In genomic region chr15:77965117-77965528, GRCm38 (mm10) we compare ENCODE assay signal across 18 mouse cellular contexts. TPM values are rescaled to one million over a fixed set of nuclear protein-coding genes. Genes with fewer than 3 reads are reported as not detected.
DNase-seq lines count a peak whose midpoint lies in the region; ATAC-seq lines count a peak whose summit lies in the region.
"Had no signal": no experiment of that assay in that cellular context is flagged by ENCODE, and none has a peak within 500 bp of the region (broad histone marks: within the 10 kb centered on the region; RNA-seq: fewer than 3 reads in every experiment).

No protein-coding gene starts in this region.

- no peak overlapping the region for H3K4me2 ChIP-seq in midbrain, embryonic 11.5 days
- H3K4me2 ChIP-seq in midbrain, embryonic 13.5 days (replicated peaks): no peak overlapping the region
- H3K4me2 ChIP-seq in liver, embryonic 13.5 days: peak overlapping the region; percentile 34
- H3K4me2 ChIP-seq in forebrain, embryonic 12.5 days: no peak overlapping the region
- H3K4me2 ChIP-seq: heart, embryonic 15.5 days; hindbrain, embryonic 14.5 days; lung, embryonic 15.5 days; midbrain, embryonic 12.5 days; neural tube, embryonic 15.5 days had no signal

- peaks cover 11% of the 10 kb centered on the region for H3K4me1 ChIP-seq in midbrain, embryonic 11.5 days (ENCODE audit: control insufficient read depth, insufficient read depth, low read length)
- peaks cover 15% of the 10 kb centered on the region for H3K4me1 ChIP-seq in midbrain, embryonic 13.5 days (replicated peaks)
- H3K4me1 ChIP-seq in liver, embryonic 13.5 days (replicated peaks): peaks cover 59% of the 10 kb centered on the region
- H3K4me1 ChIP-seq in forebrain, embryonic 12.5 days: peaks cover 15% of the 10 kb centered on the region
- H3K4me1 ChIP-seq in hindbrain, embryonic 10.5 days (replicated peaks): peaks cover 12% of the 10 kb centered on the region

- H3K9ac ChIP-seq in midbrain, embryonic 11.5 days (ENCODE audit: low read length): no peak overlapping the region
- no peak overlapping the region for H3K9ac ChIP-seq in midbrain, embryonic 13.5 days (replicated peaks)
- H3K9ac ChIP-seq in liver, embryonic 13.5 days: peak overlapping the region; percentile 53
- H3K9ac ChIP-seq in forebrain, embryonic 12.5 days: no peak overlapping the region
- H3K9ac ChIP-seq: forebrain, postnatal 0 days; heart, embryonic 15.5 days; hindbrain, embryonic 14.5 days; lung, embryonic 15.5 days; midbrain, embryonic 12.5 days; neural tube, embryonic 15.5 days had no signal

- peak; percentile 72 for DNase-seq in midbrain, embryonic 11.5 days (ENCODE audit: low spot score, missing footprints)
- DNase-seq in c-Kit-negative CD71-positive TER-119-positive erythroid progenitor cells, embryonic 14.5 days (ENCODE audit: low read depth, low spot score): peak; percentile 52
- peak; percentile 70 for DNase-seq in liver, embryonic 13.5 days
- DNase-seq in hindbrain, embryonic 10.5 days (ENCODE audit: low spot score): no peak
- no peak for DNase-seq in cerebellum, adult 11-12 months
- DNase-seq: cerebellum, postnatal 25 days; forebrain, postnatal 0 days; gastrocnemius, postnatal 25 days; kidney, adult 8-10 months; right cerebral cortex, postnatal 25 days had no signal

- 84% methylated on average over 9 of the region's 9 CpGs for WGBS in midbrain, embryonic 11.5 days
- WGBS in midbrain, embryonic 13.5 days: 90% methylated on average over 9 of the region's 9 CpGs
- 39% methylated on average over 9 of the region's 9 CpGs for WGBS in liver, embryonic 13.5 days (ENCODE audit: insufficient replicate concordance)
- 86% methylated on average over 9 of the region's 9 CpGs for WGBS in forebrain, embryonic 12.5 days
- 87% methylated on average over 9 of the region's 9 CpGs for WGBS in hindbrain, embryonic 10.5 days

- no peaks in the 10 kb centered on the region for H3K27me3 ChIP-seq in midbrain, embryonic 11.5 days (ENCODE audit: control insufficient read depth, insufficient read depth, low read length)
- H3K27me3 ChIP-seq in midbrain, embryonic 13.5 days: no peaks in the 10 kb centered on the region
- H3K27me3 ChIP-seq in liver, embryonic 13.5 days: no peaks in the 10 kb centered on the region
- no peaks in the 10 kb centered on the region for H3K27me3 ChIP-seq in forebrain, embryonic 12.5 days
- H3K27me3 ChIP-seq in hindbrain, embryonic 10.5 days (ENCODE audit: insufficient read depth, poor library complexity, severe bottlenecking): no peaks in the 10 kb centered on the region
- H3K27me3 ChIP-seq: heart, embryonic 15.5 days; lung, embryonic 15.5 days; midbrain, embryonic 12.5 days; neural tube, embryonic 15.5 days had no signal

- no peak overlapping the region for H3K27ac ChIP-seq in midbrain, embryonic 11.5 days (ENCODE audit: low read depth, low read length)
- H3K27ac ChIP-seq in midbrain, embryonic 13.5 days: no peak overlapping the region
- peak overlapping the region; percentile 96 for H3K27ac ChIP-seq in liver, embryonic 13.5 days
- H3K27ac ChIP-seq in forebrain, embryonic 12.5 days: no peak overlapping the region
- H3K27ac ChIP-seq in hindbrain, embryonic 10.5 days: no peak overlapping the region
- H3K27ac ChIP-seq: heart, embryonic 15.5 days; hindbrain, embryonic 14.5 days; lung, embryonic 15.5 days; midbrain, embryonic 12.5 days; neural tube, embryonic 15.5 days had no signal

- no peak overlapping the region for H3K4me3 ChIP-seq in midbrain, embryonic 11.5 days (ENCODE audit: low read depth, low read length)
- H3K4me3 ChIP-seq in midbrain, embryonic 13.5 days (replicated peaks): no peak overlapping the region
- H3K4me3 ChIP-seq in liver, embryonic 13.5 days (replicated peaks): no peak overlapping the region
- H3K4me3 ChIP-seq in forebrain, embryonic 12.5 days (replicated peaks): no peak overlapping the region
- no peak overlapping the region for H3K4me3 ChIP-seq in hindbrain, embryonic 10.5 days
- H3K4me3 ChIP-seq: heart, embryonic 15.5 days; lung, embryonic 15.5 days; midbrain, embryonic 12.5 days; neural tube, embryonic 15.5 days had no signal

- no peak for ATAC-seq in midbrain, embryonic 11.5 days (ENCODE audit: low FRiP score)
- ATAC-seq in midbrain, embryonic 13.5 days: no peak
- ATAC-seq in liver, embryonic 13.5 days (ENCODE audit: low read depth): peak; percentile 90
- ATAC-seq in forebrain, embryonic 12.5 days (ENCODE audit: low FRiP score): no peak
- ATAC-seq: activated CD4-positive, CD25-positive, alpha-beta regulatory T cell, adult 4 months; forebrain, postnatal 0 days had no signal

- no peaks in the 10 kb centered on the region for H3K9me3 ChIP-seq in midbrain, embryonic 11.5 days (ENCODE audit: control insufficient read depth, low read length)
- no peaks in the 10 kb centered on the region for H3K9me3 ChIP-seq in midbrain, embryonic 13.5 days
- no peaks in the 10 kb centered on the region for H3K9me3 ChIP-seq in liver, embryonic 13.5 days (replicated peaks)
- no peaks in the 10 kb centered on the region for H3K9me3 ChIP-seq in forebrain, embryonic 12.5 days
- H3K9me3 ChIP-seq in hindbrain, embryonic 10.5 days: no peaks in the 10 kb centered on the region
- H3K9me3 ChIP-seq: heart, embryonic 15.5 days; lung, embryonic 15.5 days; midbrain, embryonic 12.5 days; neural tube, embryonic 15.5 days had no signal

- peaks cover 64% of the 10 kb centered on the region for H3K36me3 ChIP-seq in midbrain, embryonic 11.5 days (ENCODE audit: control insufficient read depth, insufficient read depth, low read length)
- peaks cover 85% of the 10 kb centered on the region for H3K36me3 ChIP-seq in midbrain, embryonic 13.5 days
- H3K36me3 ChIP-seq in liver, embryonic 13.5 days: peaks cover 92% of the 10 kb centered on the region
- peaks cover 86% of the 10 kb centered on the region for H3K36me3 ChIP-seq in forebrain, embryonic 12.5 days (replicated peaks)
- peaks cover 88% of the 10 kb centered on the region for H3K36me3 ChIP-seq in hindbrain, embryonic 10.5 days

RNA-seq across cellular contexts. Expression of gene Eif3d, which starts 5.5 kb away (rescaled TPM):
- polyA plus RNA-seq in midbrain, embryonic 11.5 days (2014; fragmentation: Nextera tagmentation; extraction: Ambion mirVana): 256 and 259 TPM in 2 replicates
- 204 and 210 TPM in 2 replicates for polyA plus RNA-seq in midbrain, embryonic 13.5 days (2015; fragmentation: Nextera tagmentation; extraction: Ambion mirVana)
- polyA plus RNA-seq in liver, embryonic 13.5 days (2015; fragmentation: Nextera tagmentation; extraction: Ambion mirVana): 200 and 222 TPM in 2 replicates
- 219 and 234 TPM in 2 replicates for polyA plus RNA-seq in forebrain, embryonic 12.5 days (2016; fragmentation: Nextera tagmentation; extraction: Ambion mirVana)
- polyA plus RNA-seq in hindbrain, embryonic 10.5 days (2016; fragmentation: Nextera tagmentation; extraction: Ambion mirVana): 241 and 255 TPM in 2 replicates

RNA-seq across cellular contexts. Expression of gene Foxred2, which starts 8.6 kb away (rescaled TPM):
- polyA plus RNA-seq in midbrain, embryonic 11.5 days (2014; fragmentation: Nextera tagmentation; extraction: Ambion mirVana): 5.0 and 6.1 TPM in 2 replicates
- polyA plus RNA-seq in midbrain, embryonic 13.5 days (2015; fragmentation: Nextera tagmentation; extraction: Ambion mirVana): 6.9 and 8.1 TPM in 2 replicates
- polyA plus RNA-seq in liver, embryonic 13.5 days (2015; fragmentation: Nextera tagmentation; extraction: Ambion mirVana): 1.0 and 1.1 TPM in 2 replicates
- polyA plus RNA-seq in forebrain, embryonic 12.5 days (2016; fragmentation: Nextera tagmentation; extraction: Ambion mirVana): 7.5 and 8.3 TPM in 2 replicates
- 5.5 and 5.9 TPM in 2 replicates for polyA plus RNA-seq in hindbrain, embryonic 10.5 days (2016; fragmentation: Nextera tagmentation; extraction: Ambion mirVana)

RNA-seq across cellular contexts. Expression of gene Txn2, which starts 36.3 kb away (rescaled TPM):
- 242 and 255 TPM in 2 replicates for polyA plus RNA-seq in midbrain, embryonic 11.5 days (2014; fragmentation: Nextera tagmentation; extraction: Ambion mirVana)
- polyA plus RNA-seq in midbrain, embryonic 13.5 days (2015; fragmentation: Nextera tagmentation; extraction: Ambion mirVana): 227 and 234 TPM in 2 replicates
- polyA plus RNA-seq in liver, embryonic 13.5 days (2015; fragmentation: Nextera tagmentation; extraction: Ambion mirVana): 235 and 238 TPM in 2 replicates
- polyA plus RNA-seq in forebrain, embryonic 12.5 days (2016; fragmentation: Nextera tagmentation; extraction: Ambion mirVana): 203 and 210 TPM in 2 replicates
- polyA plus RNA-seq in hindbrain, embryonic 10.5 days (2016; fragmentation: Nextera tagmentation; extraction: Ambion mirVana): 286 and 294 TPM in 2 replicates

Comparison
In these comparisons a context has a peak if more than half of its experiments do, and no peak if none do; other contexts are left out.
1. DNase-seq: peak in midbrain, embryonic 11.5 days (single experiment), c-Kit-negative CD71-positive TER-119-positive erythroid progenitor cells, embryonic 14.5 days (single experiment) and liver, embryonic 13.5 days (single experiment); none in hindbrain, embryonic 10.5 days (single experiment) and cerebellum, adult 11-12 months (single experiment).